Mouse (Mus musculus) bone marrow, adult 2 months (tissue): ENCODE measurements around the gene Clps. TPM values are rescaled to one million over a fixed set of nuclear protein-coding genes. Genes with fewer than 3 reads are reported as not detected.

Source experiments
- H3K27ac ChIP-seq: fragments of 200-500 bp; 2 replicates; pipeline ENCODE4 v1.5.1; 2012; ENCODE audit warnings: low read depth, mild to moderate bottlenecking, control low read depth, inconsistent platforms, low read length; ENCODE audit not compliant: control insufficient read depth, poor library complexity, insufficient read depth
- H3K4me1 ChIP-seq: fragments of 200-500 bp; 2 replicates; pipeline ENCODE4 v1.6.1; 2011; ENCODE audit warnings: low read length; ENCODE audit not compliant: control insufficient read depth, insufficient read depth
- H3K4me3 ChIP-seq: fragments of 200-500 bp; replicated peaks from 2 replicates; pipeline ENCODE3; 2011; ENCODE audit warnings: mild to moderate bottlenecking, low read depth, low read length, control low read depth; ENCODE audit not compliant: control insufficient read depth
- CTCF ChIP-seq: fragments of 200-500 bp; IDR thresholded peaks from 2 replicates; pipeline ENCODE4 v1.5.1; 2011; ENCODE audit warnings: low read length, control low read depth; ENCODE audit not compliant: control insufficient read depth, insufficient read depth
- POLR2A ChIP-seq: fragments of 200-500 bp; IDR thresholded peaks from 2 replicates; pipeline ENCODE4 v1.6.1; 2011; ENCODE audit warnings: low read depth, mild to moderate bottlenecking, control low read depth, low read length, borderline replicate concordance; ENCODE audit not compliant: control insufficient read depth
- whole genome bisulfite sequencing: fragments of 180-500 bp; shearing (Covaris S2); methylation state at CpG from one replicate; pipeline ENCODE4 v1.1.7; 2018; 5-methylcytosine and 5-hydroxymethylcytosine counted together
- polyA plus RNA-seq: library from polyadenylated mRNA; stranded (reverse); fragments of >200 nt; gene quantifications from 2 replicates; pipeline ENCODE4 v1.2.4, GENCODE M21; 2011; ENCODE audit warnings: low replicate concordance; ENCODE audit not compliant: missing spikeins, insufficient read depth, insufficient read length

Clps gene
- polyA plus RNA-seq, 1 experiment = not detected

GRCm38 (mm10) chr17:28524831-28525430, 35.6 kb downstream of the Clps start:
- no peak overlapping the region for H3K4me3 ChIP-seq
- H3K27ac ChIP-seq = peak overlapping the region; percentile 96
- 25% methylated on average over 4 of the region's 4 CpGs for WGBS
- peaks cover 5% of the 10 kb centered on the region for H3K4me1 ChIP-seq
- TF ChIP-seq CTCF = no peak

DNA sequence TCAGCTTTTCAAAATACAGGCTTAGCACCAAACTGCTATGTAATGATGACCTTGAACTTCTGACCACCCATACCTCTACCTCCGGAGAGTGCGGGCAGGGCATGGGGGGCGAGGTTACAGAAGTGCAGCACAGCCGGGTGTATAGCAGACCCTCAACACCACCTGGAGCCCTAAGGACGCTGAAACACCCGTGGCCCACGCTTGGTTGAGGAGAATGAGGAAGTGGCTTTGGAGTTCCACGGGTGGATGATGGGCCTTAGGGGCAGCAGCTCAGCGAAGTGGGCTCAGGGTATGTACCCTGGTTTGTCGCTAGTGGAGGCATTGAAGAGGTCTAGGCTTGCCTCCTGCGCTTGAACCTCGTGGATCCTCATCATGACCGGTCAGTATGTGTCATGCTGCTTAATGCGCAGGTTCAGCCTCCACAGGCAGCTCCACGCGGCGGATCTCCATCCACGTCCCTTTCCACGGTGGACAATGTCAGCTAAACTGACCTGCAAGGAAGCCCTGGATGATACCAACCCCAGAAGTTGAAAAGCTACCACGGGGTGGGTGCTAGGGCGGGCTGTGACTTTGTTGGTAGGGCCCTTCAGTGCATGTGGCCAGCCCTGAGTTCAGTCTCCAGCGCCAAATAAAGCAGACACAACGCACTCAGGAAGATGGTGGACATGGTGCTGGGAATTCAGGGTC, 36.4 kb downstream of the Clps start:
- Histone ChIP-seq H3K4me3 (peak overlapping the region; percentile 78), H3K27ac (peak overlapping the region; percentile 96), H3K4me1 (peaks cover 8% of the 10 kb centered on the region)
- TF ChIP-seq CTCF (no peak), POLR2A (peak; percentile 23; the same call in 1 of the 2 replicates)
- 44% methylated on average over 23 of the region's 23 CpGs for WGBS

DNA sequence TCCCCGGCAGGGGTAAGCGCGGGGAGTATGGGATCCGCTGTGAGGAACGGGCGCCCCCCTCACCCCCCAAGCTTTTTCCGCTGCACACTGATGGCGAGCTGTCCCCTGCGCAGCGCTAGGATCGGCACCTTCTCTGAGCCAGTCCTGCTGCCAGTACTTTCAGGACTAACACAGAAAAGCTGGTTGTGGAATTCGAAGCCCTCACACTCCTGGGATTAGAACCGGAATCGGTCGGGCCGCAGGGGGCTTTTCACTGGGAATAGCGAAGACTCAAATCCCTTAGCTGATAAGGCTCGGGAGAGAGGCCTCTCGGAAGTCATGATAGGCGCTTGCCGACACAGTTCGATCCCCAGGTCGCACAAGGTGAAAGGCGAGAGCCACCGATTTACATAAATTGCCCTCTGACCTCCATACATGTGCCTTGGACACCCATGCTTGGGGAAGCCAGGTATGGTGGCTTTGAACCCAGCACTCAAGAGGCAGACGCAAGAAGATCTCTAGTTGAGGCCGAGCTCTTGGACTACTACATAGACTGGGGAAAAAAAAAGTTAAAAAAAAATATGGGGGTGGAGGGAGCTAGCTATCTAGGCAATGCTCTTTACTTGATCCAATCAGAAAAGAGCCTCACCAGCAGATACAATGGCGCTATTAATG, 37.1 kb downstream of the Clps start:
- Histone ChIP-seq H3K27ac (peak overlapping the region; percentile 96), H3K4me1 (peaks cover 8% of the 10 kb centered on the region), H3K4me3 (peak overlapping the region; percentile 84)
- TF ChIP-seq POLR2A (no peak), CTCF (no peak)
- WGBS = 2% methylated on average over 28 of the region's 28 CpGs

DNA sequence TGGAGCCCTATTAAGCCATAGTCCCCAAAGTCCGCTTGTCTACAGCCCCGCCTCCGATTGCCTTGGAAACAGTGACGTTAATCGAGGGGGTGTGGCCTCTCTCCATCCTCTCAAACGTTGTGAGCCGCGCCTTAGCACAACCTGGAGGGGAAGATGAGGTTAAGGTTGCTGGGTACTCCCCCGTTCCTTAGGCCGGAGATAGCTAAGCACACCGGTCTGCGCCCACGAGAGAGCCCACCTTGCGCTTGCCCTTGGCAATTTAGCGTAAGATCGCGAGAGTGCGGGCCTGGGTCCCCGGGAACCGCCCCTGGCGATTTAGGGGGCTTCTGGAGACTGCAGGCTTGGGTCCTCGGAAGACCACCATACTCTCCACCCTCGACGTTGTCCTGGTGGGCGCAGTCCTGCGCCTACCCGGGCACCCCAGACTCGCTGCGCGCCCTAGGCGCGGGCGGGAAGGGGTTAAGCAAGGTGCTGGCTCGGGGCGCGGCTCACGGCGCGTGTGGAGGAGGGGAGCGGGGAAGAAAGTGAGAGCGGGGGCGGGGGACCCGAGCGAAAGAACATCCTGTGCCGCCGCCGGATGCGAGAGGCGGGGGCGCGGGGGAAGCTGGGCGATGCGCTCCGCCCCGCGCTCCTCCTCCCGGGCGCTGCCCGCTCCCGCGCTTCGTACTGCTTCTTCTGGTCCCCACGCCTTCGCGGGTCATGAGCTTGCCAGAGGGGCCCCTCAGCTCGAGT, 37.8 kb downstream of the Clps start:
- peaks cover 7% of the 10 kb centered on the region for H3K4me1 ChIP-seq
- H3K27ac ChIP-seq = peak overlapping the region; percentile 96
- TF ChIP-seq CTCF (no peak), POLR2A (peak; percentile 87)
- H3K4me3 ChIP-seq = peak overlapping the region; percentile 84
- 1% methylated on average over 63 of the region's 66 CpGs for WGBS

GRCm38 (mm10) chr17:28521920-28522319, 38.6 kb downstream of the Clps start:
- H3K4me1 ChIP-seq = peaks cover 3% of the 10 kb centered on the region; the same call in 1 of the 2 replicates
- peak overlapping the region; percentile 47 for H3K4me3 ChIP-seq
- peak overlapping the region; percentile 40; the same call in 1 of the 2 replicates for H3K27ac ChIP-seq
- TF ChIP-seq POLR2A = no peak
- no peak for TF ChIP-seq CTCF
- WGBS = 70% methylated on average over 6 of the region's 6 CpGs

- H3K27ac ChIP-seq = no peak overlapping the region
- peaks cover 5% of the 10 kb centered on the region; the same call in 1 of the 2 replicates for H3K4me1 ChIP-seq
- 68% methylated on average over 5 of the region's 5 CpGs for WGBS
- H3K4me3 ChIP-seq = no peak overlapping the region
- TF ChIP-seq CTCF (no peak), POLR2A (no peak)
Observed at GRCm38 (mm10) chr17:28521071-28521726, 39.4 kb downstream of the Clps start.

DNA sequence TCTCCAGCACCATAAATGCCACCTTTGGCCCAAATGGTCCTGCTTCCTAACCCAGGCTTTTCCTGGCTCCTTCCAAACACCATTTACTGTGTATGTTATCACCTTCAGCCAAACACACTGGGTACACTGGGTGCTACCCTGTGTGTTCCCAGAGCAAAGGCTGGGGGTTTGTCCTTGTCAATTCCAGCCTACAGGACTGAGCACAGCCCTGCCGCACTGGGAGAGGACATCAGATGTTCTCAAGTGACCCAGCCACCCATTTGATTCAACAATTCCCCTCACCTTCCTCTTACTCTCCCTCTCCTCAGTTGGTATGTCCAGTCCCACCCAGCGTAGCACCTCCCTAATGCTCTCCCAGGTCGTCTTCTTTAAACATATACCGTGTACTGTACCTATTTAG, 40.0 kb downstream of the Clps start:
- 76% methylated on average over 4 of the region's 4 CpGs for WGBS
- no peak for TF ChIP-seq CTCF
- TF ChIP-seq POLR2A = no peak

More for the DNA sequence above, 40.0 kb downstream of the Clps start:
- H3K4me1 ChIP-seq = peaks cover 9% of the 10 kb centered on the region
- no peak overlapping the region for H3K27ac ChIP-seq
- no peak overlapping the region for H3K4me3 ChIP-seq
